Mouse (Mus musculus): ENCODE data around the gene Ror1. TPM values are rescaled to one million over a fixed set of nuclear protein-coding genes. Genes with fewer than 3 reads are reported as not detected.

The Ror1 gene
- total RNA-seq, 2 experiments from 2014 or later, result 0.59 to 0.93 TPM

DNA sequence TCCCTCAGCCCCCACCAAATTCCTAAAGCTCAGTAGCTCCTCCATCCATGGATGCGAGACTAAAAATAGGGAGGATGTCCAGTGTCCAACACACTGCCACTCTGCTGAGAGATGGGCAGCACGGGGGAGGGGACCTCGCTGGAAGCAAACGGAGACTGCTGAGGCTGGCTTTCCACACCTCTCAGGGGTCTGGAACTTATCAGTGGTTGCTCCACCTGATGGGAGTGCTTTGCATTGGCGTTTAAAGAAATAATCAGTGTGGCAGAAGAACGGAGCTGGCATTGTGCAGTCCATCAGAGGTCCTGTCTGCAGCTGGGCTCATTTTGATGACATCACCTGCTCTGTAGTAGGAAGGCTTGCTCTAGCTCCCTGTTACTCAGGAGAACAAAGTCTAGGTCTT is 188.9 kb downstream of the Ror1 start:
- intact Hi-C loops (cut with DNase I), result no loop called here

DNA sequence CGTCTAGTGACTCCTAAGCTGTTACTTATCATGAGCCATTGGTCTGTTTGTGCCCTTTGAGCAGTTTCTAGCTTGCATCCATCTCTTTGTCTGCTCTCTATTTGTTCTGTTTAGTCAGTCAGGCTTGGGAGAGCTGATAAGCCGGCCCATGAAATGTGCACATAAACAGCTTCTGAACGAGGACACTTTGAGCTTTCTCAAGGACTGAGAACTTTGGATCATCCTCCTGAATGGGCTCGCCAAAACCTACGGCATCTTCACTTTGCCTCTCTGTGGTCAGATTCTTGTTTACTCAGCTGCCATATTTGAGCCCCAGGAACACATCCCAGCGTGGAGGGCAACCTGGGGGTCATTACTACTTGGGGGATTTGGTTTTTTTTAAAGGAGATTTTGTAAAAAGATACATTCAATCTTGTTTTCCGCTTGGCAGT is 190.5 kb downstream of the Ror1 start:
- no peak for DNase-seq (ENCODE audit: low spot score in 2 of 2)
- intact Hi-C loops (cut with DNase I), result no loop called here

More for the DNA sequence above, 188.9 kb downstream of the Ror1 start:
- no peak for DNase-seq (ENCODE audit: low spot score in 2 of 2)

DNA sequence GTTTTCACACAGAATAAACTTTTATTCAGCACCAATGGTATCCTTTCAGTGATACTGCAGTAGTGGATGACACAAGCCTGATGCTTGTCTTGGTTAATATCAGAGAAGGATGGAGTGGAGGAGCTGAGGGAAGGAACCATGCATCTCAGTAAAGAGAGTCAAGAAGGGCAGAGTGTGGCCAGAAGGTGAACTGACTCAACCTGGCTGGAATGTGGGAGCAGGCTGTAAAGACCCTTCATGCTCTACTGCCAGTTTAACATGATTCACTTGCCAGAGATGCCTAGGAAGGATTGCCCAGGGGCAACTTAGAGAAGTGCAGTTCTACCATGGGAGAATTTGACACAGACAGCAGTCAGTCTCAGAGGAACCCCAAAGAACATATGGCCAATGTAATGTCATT is 191.2 kb downstream of the Ror1 start:
- intact Hi-C loops (cut with DNase I), result no loop called here
- DNase-seq (ENCODE audit: low spot score in 2 of 2), result no peak

DNA sequence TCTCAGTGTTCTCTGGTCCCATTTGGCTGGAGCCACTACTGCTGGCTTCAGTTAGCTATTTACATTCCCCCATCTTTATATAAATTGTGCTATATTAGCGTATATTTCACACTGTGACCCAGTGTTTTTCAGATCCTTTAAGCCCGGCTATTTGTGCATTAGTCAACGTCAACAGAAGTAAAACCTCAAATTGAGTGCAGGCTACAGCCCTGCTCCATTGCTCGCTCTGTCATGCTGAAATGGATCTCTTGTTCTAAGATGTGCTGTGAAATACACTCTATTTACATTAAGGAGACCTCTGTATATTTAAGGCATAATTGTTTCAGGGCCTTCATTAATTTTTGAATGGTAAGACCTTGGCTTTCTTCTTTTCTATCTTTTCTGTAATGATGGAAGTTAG is 192.2 kb downstream of the Ror1 start:
- no peak for DNase-seq (ENCODE audit: low spot score in 2 of 2)
- intact Hi-C loops (cut with DNase I), result no loop called here

DNA sequence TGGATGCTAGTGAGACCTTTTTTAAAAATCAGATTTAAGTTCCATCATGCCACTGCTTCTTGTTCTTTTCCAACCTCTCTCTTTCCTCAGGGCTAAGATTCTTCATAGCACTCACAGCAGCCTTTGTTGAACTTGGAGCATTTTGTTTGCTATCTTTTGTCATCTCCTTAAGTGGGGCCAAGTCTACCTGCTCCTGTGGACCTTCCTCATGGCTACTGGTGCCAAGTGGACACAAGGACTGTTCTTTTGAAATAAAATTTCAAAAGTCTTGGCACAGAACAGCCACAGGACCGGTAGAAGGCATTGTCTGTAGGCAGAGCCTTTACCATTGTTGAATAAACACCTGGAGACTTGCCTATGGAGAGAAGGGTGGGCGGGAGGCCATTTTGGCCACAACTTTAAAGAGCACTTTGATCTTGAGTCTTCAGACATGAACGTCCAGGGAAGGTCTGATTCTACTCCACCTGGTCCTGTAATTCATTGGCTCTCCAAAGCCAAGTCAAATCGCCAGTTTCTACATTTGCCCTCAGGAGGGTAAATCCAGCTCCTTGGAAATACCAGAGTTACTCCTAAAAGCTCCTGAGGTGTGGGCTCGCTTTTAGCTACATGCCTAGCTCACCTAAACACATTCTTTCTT is 195.5 kb downstream of the Ror1 start:
- intact Hi-C loops (cut with DNase I), result no loop called here
- DNase-seq (ENCODE audit: low spot score in 2 of 2), result no peak

DNA sequence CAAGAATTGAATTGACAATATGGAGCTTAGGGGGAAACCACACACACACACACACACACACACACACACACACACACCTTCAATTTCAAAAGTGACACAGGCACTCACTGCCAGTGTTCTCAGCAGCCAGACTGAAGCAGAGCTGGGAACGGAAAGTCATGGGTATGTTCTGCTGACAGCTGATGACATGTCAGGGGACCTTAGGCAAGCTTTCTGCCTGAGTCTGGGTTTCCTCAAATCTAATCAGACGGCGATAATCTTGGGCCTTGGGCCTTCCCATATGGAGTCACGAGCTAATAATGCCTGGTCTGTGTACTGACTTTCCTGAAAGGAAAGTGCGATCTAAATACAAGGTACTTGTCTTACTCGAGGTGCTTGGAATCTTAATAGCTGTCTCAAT is 202.1 kb downstream of the Ror1 start:
- no peak for DNase-seq (ENCODE audit: low spot score in 2 of 2)
- intact Hi-C loops (cut with DNase I), result no loop called here

DNA sequence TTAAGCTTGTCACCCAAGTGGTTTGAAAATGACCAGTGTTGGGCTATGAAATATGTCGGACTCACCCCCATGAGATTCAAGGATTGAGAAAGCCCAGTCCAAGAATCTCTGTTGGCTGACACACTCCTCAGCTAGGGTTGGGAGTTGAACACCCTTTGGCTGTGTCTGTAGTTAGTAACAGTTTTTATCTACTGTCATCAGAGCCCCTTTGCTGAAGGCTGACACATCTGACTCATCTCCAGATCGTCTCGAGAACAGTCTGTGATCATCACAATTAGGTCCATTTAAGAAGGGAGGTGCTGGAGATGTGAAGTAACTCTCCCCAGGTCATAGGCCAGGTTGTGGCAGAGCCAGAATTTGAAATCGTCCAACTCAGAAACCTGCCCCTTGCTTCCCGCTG is 203.0 kb downstream of the Ror1 start:
- DNase-seq (ENCODE audit: low spot score in 2 of 2), result no peak
- intact Hi-C loops (cut with DNase I), result no loop called here

DNA sequence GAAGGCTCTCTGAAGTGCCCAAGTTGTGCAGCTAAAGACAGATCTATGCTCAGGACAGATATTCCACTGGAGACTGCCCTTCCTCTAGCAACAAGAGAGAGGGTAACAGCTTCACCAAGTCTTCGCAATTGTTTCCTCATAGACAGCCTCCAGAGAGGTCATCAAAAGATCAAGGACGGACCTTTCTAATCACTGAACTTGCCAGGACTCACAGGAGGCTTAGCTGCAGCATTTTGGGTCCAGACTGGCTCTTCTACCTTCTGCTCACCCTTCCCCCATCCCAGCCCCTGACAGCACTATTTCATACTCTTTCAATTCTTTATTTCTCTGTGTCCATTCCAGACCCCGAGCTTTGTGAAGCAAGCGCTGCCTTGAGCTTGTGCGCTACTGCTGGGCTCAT is 204.6 kb downstream of the Ror1 start:
- DNase-seq (ENCODE audit: low spot score in 2 of 2), result no peak
- intact Hi-C loops (cut with DNase I), result no loop called here

DNA sequence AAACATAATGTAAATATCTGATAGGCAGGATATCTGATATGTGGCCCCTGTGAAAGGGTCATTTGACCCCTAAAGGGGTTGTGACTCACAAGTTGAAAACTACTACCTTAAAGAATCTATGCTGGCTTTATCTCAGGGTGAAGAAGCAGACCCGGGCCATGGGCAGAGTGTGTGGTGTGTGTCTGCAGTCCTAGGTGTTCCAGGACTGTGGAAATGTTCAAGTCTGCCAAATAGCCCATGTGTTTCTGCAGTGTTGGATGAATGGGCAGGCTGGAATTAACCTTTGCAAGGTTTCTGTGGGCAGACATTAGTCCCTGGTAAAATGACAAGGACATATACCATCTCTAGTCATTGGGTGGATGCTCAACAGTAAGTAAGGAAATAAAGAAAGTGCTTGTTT is 205.8 kb downstream of the Ror1 start:
- intact Hi-C loops (cut with DNase I), result no loop called here
- no peak for DNase-seq (ENCODE audit: low spot score in 2 of 2)

DNA sequence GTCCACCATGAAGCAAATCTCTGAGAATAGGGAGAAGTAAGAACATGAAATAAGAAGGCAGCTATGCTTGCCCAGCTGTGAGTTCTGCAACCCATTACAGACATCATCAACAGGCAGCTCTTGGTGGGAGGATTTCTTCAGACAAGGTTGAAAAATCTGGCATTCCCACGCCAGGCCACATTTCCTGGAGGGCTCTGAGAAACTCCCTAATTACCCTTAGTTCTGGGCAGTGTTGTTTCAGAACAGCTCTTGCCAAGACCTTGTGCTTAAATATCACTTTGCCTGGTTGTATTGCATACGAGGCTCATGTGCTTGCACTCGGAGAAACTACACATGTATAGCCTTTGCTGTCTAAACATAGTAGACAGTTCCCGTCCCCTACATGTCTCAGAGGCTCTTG is 211.8 kb downstream of the Ror1 start:
- intact Hi-C loops (cut with DNase I), result no loop called here
- DNase-seq (ENCODE audit: low spot score in 2 of 2), result no peak

DNA sequence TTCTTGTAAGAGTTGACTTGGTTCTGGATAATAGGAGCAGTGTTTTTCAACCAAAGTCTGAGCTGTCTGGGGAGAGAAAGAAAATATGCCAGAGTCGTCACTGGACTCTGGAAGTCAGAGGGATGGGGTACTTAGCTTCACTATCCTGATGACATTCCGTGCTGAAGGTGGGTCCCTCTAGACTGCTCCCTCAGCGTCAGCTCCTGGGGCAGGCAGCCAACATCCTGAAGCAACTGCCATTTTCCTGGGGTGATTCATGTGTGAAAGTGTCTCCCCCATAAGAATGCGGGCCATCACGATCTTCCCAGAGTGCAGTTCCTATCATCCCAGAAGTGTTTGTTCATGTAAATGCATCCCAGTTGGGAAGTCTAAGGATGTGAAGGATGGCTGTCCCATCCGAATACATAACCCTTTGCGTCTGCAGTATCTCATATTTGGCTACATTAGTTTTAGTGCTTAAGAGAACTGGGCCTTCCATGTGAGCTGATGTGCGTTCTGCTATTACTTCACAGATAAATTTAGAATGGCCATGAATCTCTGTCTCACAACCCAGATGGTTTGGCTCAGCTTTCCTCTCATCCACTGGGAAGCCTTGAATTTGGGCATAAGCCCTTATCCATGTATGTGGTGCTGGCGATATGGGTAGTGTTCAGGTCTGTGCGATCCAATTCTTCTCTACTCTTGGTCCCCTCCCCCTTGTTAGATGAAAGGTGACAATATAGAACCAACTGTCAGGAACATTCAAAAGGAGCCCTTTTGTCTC is 216.4 kb downstream of the Ror1 start:
- intact Hi-C loops (cut with DNase I), result no loop called here
- DNase-seq (ENCODE audit: low spot score in 2 of 2), result no peak

DNA sequence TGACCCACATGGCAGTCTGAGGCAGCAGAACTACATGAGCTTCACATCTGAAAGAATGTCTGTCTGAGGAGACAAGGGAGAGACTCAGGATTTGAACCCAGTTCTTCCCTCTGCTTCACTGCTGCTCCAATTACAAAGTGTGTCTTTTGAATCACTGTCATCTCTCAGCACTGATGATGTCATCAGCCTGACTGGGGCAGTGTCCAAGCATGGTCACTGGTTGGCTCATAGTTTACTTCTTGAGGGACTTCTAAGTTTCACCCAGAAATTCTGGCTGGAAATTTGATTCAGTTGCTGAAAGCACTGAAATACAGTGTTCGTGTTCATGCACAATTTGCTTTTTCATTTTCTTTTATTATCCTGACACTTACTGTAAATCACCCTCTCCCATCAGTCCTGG is 219.5 kb downstream of the Ror1 start:
- no peak for DNase-seq (ENCODE audit: low spot score in 2 of 2)
- intact Hi-C loops (cut with DNase I), result no loop called here

DNA sequence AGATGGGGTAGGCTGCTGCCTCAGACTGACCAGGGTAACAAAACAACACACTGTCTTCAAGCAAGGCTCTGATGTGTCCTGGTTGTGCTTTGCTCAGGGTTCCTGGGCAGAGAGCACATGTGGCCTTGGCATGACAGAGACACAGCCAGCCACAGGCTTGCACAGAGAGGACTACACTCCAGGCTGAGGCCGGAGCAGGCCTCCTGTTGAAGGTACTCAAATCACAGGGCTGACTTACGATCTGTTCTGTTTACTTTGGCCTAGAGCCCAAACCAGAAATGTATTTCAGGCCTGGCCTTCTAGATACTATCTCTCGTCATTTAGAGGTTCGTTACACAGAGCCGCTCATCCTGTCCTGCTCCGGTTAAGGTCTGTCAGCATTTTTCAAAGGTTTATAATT is 226.2 kb downstream of the Ror1 start:
- intact Hi-C loops (cut with DNase I), result no loop called here
- no peak for DNase-seq (ENCODE audit: low spot score in 2 of 2)

DNA sequence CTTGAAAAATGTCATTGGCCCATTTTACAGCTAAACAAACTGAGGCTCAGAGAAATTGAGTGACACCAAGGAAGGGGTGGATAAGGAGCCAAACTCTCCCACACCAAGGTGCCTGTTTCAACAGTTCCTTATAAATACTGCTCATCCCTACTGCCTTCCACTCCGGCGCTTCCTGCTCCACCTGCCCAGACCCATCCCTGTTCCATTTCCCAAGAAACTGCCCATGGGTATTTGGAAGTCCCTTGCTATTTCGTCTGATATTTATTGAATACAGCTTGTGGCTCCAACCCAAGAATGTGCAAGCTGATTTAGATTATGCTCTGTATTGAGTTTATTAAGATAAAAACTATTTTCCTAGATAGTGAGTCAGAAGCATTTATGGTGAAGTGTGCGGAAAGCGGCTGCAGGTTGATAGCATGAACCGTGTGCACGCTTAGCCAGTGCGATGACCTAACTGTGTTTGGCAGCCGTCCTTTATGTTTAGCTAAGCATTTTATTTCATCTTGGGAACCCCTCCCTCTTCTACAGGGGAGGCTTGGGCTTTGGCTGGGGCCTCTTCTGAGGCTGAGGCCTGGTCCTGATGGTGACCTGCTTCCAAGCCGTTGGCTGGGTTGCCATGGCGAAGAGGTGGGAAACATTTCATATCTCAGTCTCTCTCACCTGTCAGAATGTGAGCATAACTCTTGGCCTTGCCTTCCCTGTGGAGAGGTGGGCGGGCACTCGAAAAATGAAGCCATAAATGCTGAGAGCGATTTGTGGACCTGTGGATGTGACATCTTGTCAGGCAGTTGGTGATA is 229.3 kb downstream of the Ror1 start:
- no peak for DNase-seq (ENCODE audit: low spot score in 2 of 2)
- intact Hi-C loops (cut with DNase I), result no loop called here

DNA sequence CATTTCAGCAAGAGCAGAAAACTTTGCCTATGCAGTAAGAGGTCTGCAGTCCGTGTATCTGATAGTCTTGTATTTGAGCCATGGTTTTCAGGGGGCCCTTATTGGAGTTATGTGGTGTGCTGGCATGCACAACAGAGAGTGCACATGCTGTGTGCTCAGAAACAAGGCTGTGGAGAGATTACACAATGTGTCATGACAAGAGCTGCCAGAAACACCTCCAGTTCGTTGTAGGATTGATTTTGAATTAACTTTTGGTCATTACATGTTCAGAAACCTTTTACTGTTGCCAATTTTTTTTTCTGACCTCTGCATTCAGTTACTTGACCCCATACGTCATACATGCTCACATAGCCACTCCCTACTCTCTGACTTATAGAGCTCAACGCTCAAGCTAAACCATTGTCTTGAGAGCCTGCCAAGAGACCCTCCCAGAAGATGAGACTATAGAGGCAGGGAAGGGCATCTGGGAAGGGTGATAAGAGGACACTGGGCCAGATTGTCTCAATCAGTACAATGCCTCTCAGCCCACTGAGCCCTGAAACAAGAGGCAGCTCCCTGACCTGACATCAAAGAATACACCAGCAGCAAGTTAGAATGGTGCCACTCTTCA is 232.9 kb downstream of the Ror1 start:
- no peak for DNase-seq (ENCODE audit: low spot score in 2 of 2)
- intact Hi-C loops (cut with DNase I), result no loop called here

DNA sequence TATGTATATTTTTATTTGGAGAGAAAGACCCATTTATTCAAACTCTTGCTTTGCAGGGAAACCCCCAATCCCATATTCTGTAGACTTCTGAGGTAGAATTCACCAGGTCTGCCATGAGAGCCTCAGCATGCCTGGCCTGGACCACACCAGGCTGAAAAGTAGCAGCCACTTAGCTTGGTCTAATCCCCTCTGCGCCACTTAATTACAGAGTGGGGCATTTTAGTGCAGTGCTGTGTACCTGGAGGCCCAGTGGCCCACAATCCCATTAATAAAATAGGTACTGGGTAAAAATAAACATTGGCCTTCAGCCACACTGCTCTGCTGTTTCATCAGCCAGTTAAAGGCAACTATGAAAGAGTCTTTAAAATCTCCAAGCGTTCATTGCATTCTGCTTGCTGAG is 239.6 kb downstream of the Ror1 start:
- intact Hi-C loops (cut with DNase I), result no loop called here
- DNase-seq (ENCODE audit: low spot score in 2 of 2), result no peak

DNA sequence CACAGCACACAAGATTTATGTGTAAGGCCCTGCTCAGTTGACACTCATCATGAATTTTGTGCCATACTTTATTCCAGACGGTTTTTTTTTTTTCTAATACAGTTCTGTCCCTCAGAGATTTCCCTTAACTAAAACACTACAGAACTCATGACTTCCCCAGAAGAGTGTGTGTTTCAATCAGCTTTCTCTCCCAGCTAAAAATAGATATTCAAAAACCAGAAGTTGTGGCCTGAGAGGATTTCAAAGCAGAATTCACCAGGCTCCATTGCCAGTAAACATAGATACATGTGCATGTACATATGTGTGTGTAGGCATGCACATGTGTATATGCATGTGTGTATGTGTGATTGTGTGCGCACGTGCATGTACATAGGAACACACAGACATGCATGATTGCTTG is 252.2 kb downstream of the Ror1 start:
- DNase-seq (ENCODE audit: low spot score in 2 of 2), result no peak
- intact Hi-C loops (cut with DNase I), result no loop called here

DNA sequence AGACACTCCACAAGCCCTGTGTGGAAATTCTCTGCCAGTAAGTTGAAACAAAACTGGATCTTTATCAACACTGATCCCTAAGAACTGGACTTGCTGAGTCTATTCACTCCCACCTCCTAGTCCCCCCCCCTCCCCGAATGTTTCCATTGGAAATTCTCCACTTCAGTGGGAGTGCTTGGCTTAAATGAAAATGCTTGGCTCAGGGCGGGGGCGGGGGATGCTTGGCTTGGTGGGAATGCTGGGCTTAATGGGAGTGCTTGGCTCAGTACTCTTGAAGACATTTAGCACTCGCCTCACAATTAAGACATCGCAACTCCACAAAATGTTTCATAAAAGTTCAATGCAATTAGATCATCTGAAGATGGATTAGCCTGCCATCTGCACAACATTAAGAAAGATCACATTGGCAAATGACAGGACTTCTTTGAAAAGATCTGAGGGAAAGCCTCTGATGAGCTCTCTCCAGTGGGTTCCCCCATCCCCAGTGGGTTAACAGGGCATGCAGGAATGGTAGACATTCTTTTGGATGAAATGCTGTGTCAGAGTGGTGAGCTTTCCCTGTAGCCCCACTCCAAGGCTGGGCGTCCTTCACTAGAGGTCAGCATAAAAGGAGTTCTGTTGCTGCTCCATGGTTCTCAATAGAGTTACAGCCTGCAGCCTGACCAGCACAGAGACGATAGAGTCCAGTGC is 254.7 kb downstream of the Ror1 start:
- no peak for DNase-seq (ENCODE audit: low spot score in 2 of 2)
- intact Hi-C loops (cut with DNase I), result no loop called here

DNA sequence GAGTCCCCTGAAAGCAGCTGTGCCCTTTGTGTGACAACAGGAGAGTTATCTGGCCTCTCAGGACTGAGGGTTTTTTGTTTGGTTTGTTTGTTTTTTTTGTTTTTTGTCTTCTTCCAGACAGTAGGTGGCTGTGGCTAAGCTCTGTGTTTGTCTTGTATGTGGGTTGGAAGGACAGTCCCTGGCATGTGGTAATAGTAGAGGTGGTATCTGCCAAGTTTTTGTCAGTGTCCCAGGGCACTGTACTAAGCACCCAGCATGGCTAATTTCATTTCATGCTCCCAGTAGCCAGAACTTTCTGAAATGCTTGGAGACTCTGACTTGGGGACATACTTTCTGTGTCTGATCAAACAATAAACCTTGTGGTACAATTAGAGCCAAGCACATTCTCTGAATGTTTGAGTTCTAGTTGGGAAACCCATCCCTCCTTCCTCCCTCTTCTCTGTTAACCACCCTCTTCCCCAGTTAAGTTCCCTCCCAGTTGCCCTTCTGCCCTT is 256.3 kb downstream of the Ror1 start:
- intact Hi-C loops (cut with DNase I), result no loop called here
- no peak for DNase-seq (ENCODE audit: low spot score in 2 of 2)

DNA sequence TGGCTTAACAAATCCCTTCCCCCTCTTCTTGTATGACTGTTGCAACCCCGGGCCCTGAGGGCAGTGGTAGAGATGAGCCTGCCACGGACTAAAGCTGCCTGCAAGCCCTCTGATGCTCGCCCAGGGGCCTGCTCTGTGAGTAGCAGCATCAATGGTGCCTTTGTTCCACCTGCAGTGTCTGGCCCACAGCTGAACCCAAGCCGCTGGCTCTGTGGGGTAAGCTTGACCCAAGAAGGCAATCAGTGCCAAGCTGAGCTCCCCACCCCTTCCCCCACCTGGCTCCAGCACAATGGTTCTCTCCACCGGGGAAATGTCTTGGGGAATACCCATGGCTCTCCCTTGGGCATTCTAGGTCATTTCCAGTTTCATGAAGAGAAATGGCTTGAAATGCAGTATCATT is 260.0 kb downstream of the Ror1 start:
- no peak for DNase-seq (ENCODE audit: low spot score in 2 of 2)
- intact Hi-C loops (cut with DNase I), result no loop called here

All from left cerebral cortex, postnatal 36 days (tissue).